Mouse (Mus musculus) liver, adult 2 months (tissue): Measurements from ENCODE around the gene Malrd1. TPM values are rescaled to one million over a fixed set of nuclear protein-coding genes. Genes with fewer than 3 reads are reported as not detected.

ENCODE experiments used
- DNase-seq: peaks from one replicate; pipeline ENCODE4 v3.0.0-alpha.2; 2011; ENCODE audit warnings: low read depth, low spot score; ENCODE audit errors: extremely low read depth
- H3K27ac ChIP-seq: fragments of 200-500 bp; replicated peaks from 2 replicates; pipeline ENCODE4 v1.5.1; 2012; ENCODE audit warnings: low read depth, mild to moderate bottlenecking, control low read depth, inconsistent platforms, low read length; ENCODE audit not compliant: insufficient read depth
- H3K27me3 ChIP-seq: fragments of 200-500 bp; 2 replicates; pipeline ENCODE4 v1.6.1; 2012; ENCODE audit warnings: mild to moderate bottlenecking, moderate library complexity, low read length, inconsistent platforms; ENCODE audit not compliant: control insufficient read depth, insufficient read depth
- H3K36me3 ChIP-seq: fragments of 200-500 bp; 2 replicates; pipeline ENCODE4 v1.6.1; 2012; ENCODE audit warnings: low read length, inconsistent platforms; ENCODE audit not compliant: control insufficient read depth, insufficient read depth
- H3K4me1 ChIP-seq: fragments of 200-500 bp; 2 replicates; pipeline ENCODE4 v1.6.1; 2011; ENCODE audit warnings: low read length; ENCODE audit not compliant: control insufficient read depth, insufficient read depth
- H3K4me3 ChIP-seq: fragments of 200-500 bp; 2 replicates; pipeline ENCODE4 v1.5.1; 2011; ENCODE audit warnings: low read depth, mild to moderate bottlenecking, control low read depth, low read length, moderate library complexity; ENCODE audit not compliant: insufficient read depth
- H3K79me2 ChIP-seq: fragments of 200-500 bp; 2 replicates; pipeline ENCODE4 v1.6.1; 2012; ENCODE audit warnings: inconsistent platforms, mild to moderate bottlenecking, low read length, moderate library complexity; ENCODE audit not compliant: control insufficient read depth, insufficient read depth
- H3K9ac ChIP-seq: fragments of 200-500 bp; 2 replicates; pipeline ENCODE4 v1.6.1; 2012; ENCODE audit warnings: low read depth, mild to moderate bottlenecking, control low read depth, inconsistent platforms, low read length
- CTCF ChIP-seq: fragments of 200-500 bp; IDR thresholded peaks from 2 replicates; pipeline ENCODE4 v1.5.1; 2011; ENCODE audit warnings: low read depth, low read length, control low read depth
- POLR2A ChIP-seq: fragments of 200-500 bp; IDR thresholded peaks from 2 replicates; pipeline ENCODE4 v1.6.1; 2011; ENCODE audit warnings: low read length, control low read depth; ENCODE audit not compliant: insufficient read depth; ENCODE audit errors: extremely low read depth
- WGBS: fragments of 180-500 bp; shearing (Covaris S2); methylation state at CpG from one replicate; pipeline ENCODE4 v1.1.7; 2018; 5-methylcytosine and 5-hydroxymethylcytosine counted together
- polyA plus RNA-seq: library from polyadenylated mRNA; depleted of rRNA; stranded (reverse); fragments of >200 nt; gene quantifications from 2 replicates; pipeline ENCODE4 v1.2.3, GENCODE M21; 2012
- total RNA-seq: library from RNA; depleted of rRNA; stranded (reverse); fragments of >200 nt; gene quantifications from 2 replicates; pipeline ENCODE4 v1.2.3, GENCODE M21; 2014

Malrd1 gene
- total and polyA plus RNA-seq, 2 experiments = under 0.01 TPM; not detected in 1

DNA sequence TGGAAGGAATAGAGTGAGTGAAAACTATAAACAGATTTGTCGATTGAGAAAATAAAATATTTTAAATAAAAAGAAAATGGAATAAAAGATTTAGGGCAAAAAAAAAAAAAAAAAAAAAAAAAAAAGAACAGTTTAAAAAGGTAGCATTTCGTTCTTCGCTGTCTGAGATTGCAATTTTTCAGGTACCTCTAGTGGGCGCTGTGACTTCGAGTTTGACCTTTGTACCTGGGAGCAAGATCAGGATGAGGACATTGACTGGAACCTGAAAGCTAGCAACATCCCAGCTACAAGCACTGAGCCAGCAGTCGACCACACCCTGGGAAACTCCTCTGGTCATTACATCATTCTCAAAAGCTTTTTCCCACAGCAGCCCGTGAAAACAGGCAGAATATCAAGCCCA, 343.1 kb downstream of the Malrd1 start:
- no peak overlapping the region for H3K27ac ChIP-seq

GRCm38 (mm10) chr2:15893418-15894120, 367.3 kb downstream of the Malrd1 start:
- Histone ChIP-seq H3K79me2 (no peaks in the 10 kb centered on the region), H3K36me3 (no peaks in the 10 kb centered on the region), H3K9ac (no peak overlapping the region), H3K27me3 (no peaks in the 10 kb centered on the region), H3K4me3 (no peak overlapping the region), H3K4me1 (no peaks in the 10 kb centered on the region), H3K27ac (no peak overlapping the region)
- DNase-seq = no peak
- 78% methylated on average over 1 of the region's 1 CpGs for WGBS
- TF ChIP-seq POLR2A (no peak), CTCF (no peak)

More for the DNA sequence above, 343.1 kb downstream of the Malrd1 start:
- Histone ChIP-seq H3K4me1 (no peaks in the 10 kb centered on the region), H3K79me2 (no peaks in the 10 kb centered on the region), H3K9ac (no peak overlapping the region), H3K36me3 (no peaks in the 10 kb centered on the region), H3K4me3 (no peak overlapping the region), H3K27me3 (no peaks in the 10 kb centered on the region)
- peak; percentile 3 for DNase-seq
- WGBS = 25% methylated on average over 7 of the region's 7 CpGs
- TF ChIP-seq CTCF = no peak

GRCm38 (mm10) chr2:15925432-15925831, 399.2 kb downstream of the Malrd1 start:
- H3K36me3 ChIP-seq = no peaks in the 10 kb centered on the region
- DNase-seq = no peak
- no peak overlapping the region for H3K27ac ChIP-seq
- 47% methylated on average over 3 of the region's 3 CpGs for WGBS
- no peaks in the 10 kb centered on the region for H3K79me2 ChIP-seq
- H3K4me3 ChIP-seq = no peak overlapping the region
- no peaks in the 10 kb centered on the region for H3K27me3 ChIP-seq
- no peak overlapping the region for H3K9ac ChIP-seq
- TF ChIP-seq POLR2A (no peak), CTCF (no peak)
- no peaks in the 10 kb centered on the region for H3K4me1 ChIP-seq

DNA sequence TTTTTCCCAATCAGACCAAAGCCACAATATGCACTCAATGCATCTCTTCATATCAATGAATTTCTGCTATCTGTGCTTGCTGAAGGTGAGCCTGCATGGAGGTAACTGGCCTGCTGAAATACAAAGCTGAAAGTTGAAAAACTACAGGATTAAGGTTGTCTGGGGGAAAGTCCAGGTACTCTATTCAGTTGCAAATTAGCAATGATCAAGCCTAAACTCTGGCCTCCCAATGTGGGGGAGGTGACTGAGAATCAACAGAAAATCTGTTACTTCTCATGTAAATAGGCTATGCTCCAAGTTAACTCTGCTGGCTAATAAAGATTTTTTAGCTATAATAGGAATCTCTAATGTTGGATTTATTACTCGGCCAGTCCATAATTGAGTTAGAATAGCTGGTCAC, 399.8 kb downstream of the Malrd1 start:
- no peaks in the 10 kb centered on the region for H3K4me1 ChIP-seq
- no peak overlapping the region for H3K4me3 ChIP-seq
- no peaks in the 10 kb centered on the region for H3K79me2 ChIP-seq
- no peak for TF ChIP-seq CTCF
- TF ChIP-seq POLR2A = no peak
- H3K27ac ChIP-seq = no peak overlapping the region
- WGBS = 75% methylated on average over 1 of the region's 1 CpGs
- H3K9ac ChIP-seq = no peak overlapping the region
- no peak for DNase-seq
- no peaks in the 10 kb centered on the region for H3K36me3 ChIP-seq
- no peaks in the 10 kb centered on the region for H3K27me3 ChIP-seq

- H3K79me2 ChIP-seq = no peaks in the 10 kb centered on the region
- no peaks in the 10 kb centered on the region for H3K36me3 ChIP-seq
- no peak for TF ChIP-seq CTCF
- TF ChIP-seq POLR2A = no peak
- no peak for DNase-seq
- 90% methylated on average over 1 of the region's 1 CpGs for WGBS
- no peak overlapping the region for H3K27ac ChIP-seq
- H3K27me3 ChIP-seq = no peaks in the 10 kb centered on the region
- H3K4me1 ChIP-seq = no peaks in the 10 kb centered on the region
- no peak overlapping the region for H3K4me3 ChIP-seq
- H3K9ac ChIP-seq = no peak overlapping the region
Measured at GRCm38 (mm10) chr2:15931479-15931878, 405.2 kb downstream of the Malrd1 start.

GRCm38 (mm10) chr2:15931924-15932323, 405.6 kb downstream of the Malrd1 start:
- Histone ChIP-seq H3K79me2 (no peaks in the 10 kb centered on the region), H3K4me1 (no peaks in the 10 kb centered on the region), H3K4me3 (no peak overlapping the region), H3K27me3 (no peaks in the 10 kb centered on the region), H3K36me3 (no peaks in the 10 kb centered on the region), H3K27ac (no peak overlapping the region), H3K9ac (no peak overlapping the region)
- TF ChIP-seq POLR2A (no peak), CTCF (no peak)
- no peak for DNase-seq
